13 mouse cellular contexts compared by ENCODE assay signal in the genomic region with DNA sequence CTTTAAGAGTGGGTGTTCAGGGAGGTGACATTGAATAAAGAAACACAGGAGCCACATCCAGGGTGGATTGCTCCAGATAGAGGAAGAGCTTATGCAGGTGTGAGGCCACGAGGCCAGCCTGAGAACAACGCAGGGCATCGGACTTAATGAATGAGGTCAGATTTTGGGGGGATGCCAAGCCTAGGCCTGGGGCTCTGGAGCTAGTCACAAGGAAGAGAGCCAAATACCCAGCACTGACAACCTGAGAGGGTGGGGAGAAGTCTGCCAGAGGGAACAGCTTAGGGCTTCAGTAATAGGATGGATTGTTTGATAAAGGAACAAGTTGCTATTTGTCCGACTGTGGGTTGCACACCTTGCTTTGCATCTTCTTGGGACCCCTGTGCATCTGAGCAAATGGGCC.
DNase-seq lines count a peak whose midpoint lies in the region; ATAC-seq and TF ChIP-seq lines count a peak whose summit lies in the region.
"Had no signal": no experiment of that assay in that cellular context is flagged by ENCODE, and none has a peak within 500 bp of the region (broad histone marks: within the 10 kb centered on the region; RNA-seq: fewer than 3 reads in every experiment).

No protein-coding gene starts in this region.

- no peak for TF ChIP-seq POLR2A in limb, embryonic 14.5 days (IDR thresholded peaks at IDR 0.05; ENCODE audit: borderline replicate concordance, extremely low read depth, insufficient read depth, insufficient read length)

- peaks cover 12% of the 10 kb centered on the region; the same call in 1 of the 2 replicates for H3K27me3 ChIP-seq in forebrain, embryonic 13.5 days
- H3K27me3 ChIP-seq in forebrain, embryonic 12.5 days = peaks cover 36% of the 10 kb centered on the region
- no peaks in the 10 kb centered on the region for H3K27me3 ChIP-seq in intestine, embryonic 16.5 days (replicated peaks; ENCODE audit: control insufficient read depth, insufficient read depth, low read length)
- no peaks in the 10 kb centered on the region for H3K27me3 ChIP-seq in intestine, postnatal 0 days (replicated peaks; ENCODE audit: control insufficient read depth, insufficient read depth, low read length)
- H3K27me3 ChIP-seq in limb, embryonic 14.5 days (ENCODE audit: control insufficient read depth, insufficient read depth, low read length) = no peaks in the 10 kb centered on the region

- H3K4me2 ChIP-seq in forebrain, embryonic 13.5 days = no peak overlapping the region
- H3K4me2 ChIP-seq in forebrain, embryonic 12.5 days = no peak overlapping the region
- H3K4me2 ChIP-seq in intestine, embryonic 16.5 days (ENCODE audit: low read depth, low read length) = no peak overlapping the region
- no peak overlapping the region for H3K4me2 ChIP-seq in intestine, postnatal 0 days (replicated peaks; ENCODE audit: low read depth)
- H3K4me2 ChIP-seq in limb, embryonic 14.5 days (replicated peaks; ENCODE audit: low read depth, low read length, severe bottlenecking) = no peak overlapping the region

- no peak overlapping the region for H3K4me3 ChIP-seq in forebrain, embryonic 13.5 days
- no peak overlapping the region for H3K4me3 ChIP-seq in forebrain, embryonic 12.5 days (replicated peaks)
- H3K4me3 ChIP-seq in intestine, embryonic 16.5 days (ENCODE audit: low read length) = no peak overlapping the region
- H3K4me3 ChIP-seq in intestine, postnatal 0 days (ENCODE audit: low read depth, low read length) = no peak overlapping the region
- no peak overlapping the region for H3K4me3 ChIP-seq in limb, embryonic 14.5 days (replicated peaks; ENCODE audit: low read length)
- H3K4me3 ChIP-seq: erythroblast, embryonic 14.5 days had no signal

- no peaks in the 10 kb centered on the region for H3K9me3 ChIP-seq in forebrain, embryonic 13.5 days (replicated peaks)
- H3K9me3 ChIP-seq in forebrain, embryonic 12.5 days = no peaks in the 10 kb centered on the region
- no peaks in the 10 kb centered on the region for H3K9me3 ChIP-seq in intestine, embryonic 16.5 days (ENCODE audit: control insufficient read depth, low read length)
- no peaks in the 10 kb centered on the region for H3K9me3 ChIP-seq in intestine, postnatal 0 days (ENCODE audit: control insufficient read depth)
- no peaks in the 10 kb centered on the region for H3K9me3 ChIP-seq in limb, embryonic 14.5 days (ENCODE audit: control insufficient read depth, low read length)

- WGBS in forebrain, embryonic 13.5 days = 20% methylated on average over 4 of the region's 4 CpGs
- WGBS in forebrain, embryonic 12.5 days = 30% methylated on average over 4 of the region's 4 CpGs
- WGBS in intestine, embryonic 16.5 days = 36% methylated on average over 4 of the region's 4 CpGs
- WGBS in intestine, postnatal 0 days = 28% methylated on average over 4 of the region's 4 CpGs
- 32% methylated on average over 4 of the region's 4 CpGs for WGBS in limb, embryonic 14.5 days

- no peak overlapping the region for H3K9ac ChIP-seq in forebrain, embryonic 13.5 days
- H3K9ac ChIP-seq in forebrain, embryonic 12.5 days = no peak overlapping the region
- H3K9ac ChIP-seq in intestine, embryonic 16.5 days (ENCODE audit: low read depth, low read length) = no peak overlapping the region
- H3K9ac ChIP-seq in intestine, postnatal 0 days (ENCODE audit: low read depth, low read length) = no peak overlapping the region
- H3K9ac ChIP-seq in limb, embryonic 14.5 days (ENCODE audit: low read depth, low read length, severe bottlenecking) = no peak overlapping the region

- ATAC-seq in forebrain, embryonic 13.5 days = peak; percentile 78
- no peak; the same call in 1 of the 2 replicates for ATAC-seq in forebrain, embryonic 12.5 days (ENCODE audit: low FRiP score)
- no peak for ATAC-seq in intestine, embryonic 16.5 days
- no peak for ATAC-seq in intestine, postnatal 0 days
- ATAC-seq in limb, embryonic 14.5 days (ENCODE audit: low FRiP score, low read depth) = no peak

- peaks cover 23% of the 10 kb centered on the region for H3K4me1 ChIP-seq in forebrain, embryonic 13.5 days
- H3K4me1 ChIP-seq in forebrain, embryonic 12.5 days = peaks cover 16% of the 10 kb centered on the region; the same call in 1 of the 2 replicates
- H3K4me1 ChIP-seq in intestine, embryonic 16.5 days (ENCODE audit: control insufficient read depth, insufficient read depth, low read length) = peaks cover 17% of the 10 kb centered on the region
- 0 out of 2 replicates have a peak, but pooled peaks cover 6% of the 10 kb centered on the region for H3K4me1 ChIP-seq in intestine, postnatal 0 days (replicated peaks; ENCODE audit: control insufficient read depth, insufficient read depth, low read length)
- peaks cover 12% of the 10 kb centered on the region for H3K4me1 ChIP-seq in limb, embryonic 14.5 days (ENCODE audit: control insufficient read depth, insufficient read depth, low read length)

- no peaks in the 10 kb centered on the region for H3K36me3 ChIP-seq in forebrain, embryonic 13.5 days (ENCODE audit: poor library complexity, severe bottlenecking)
- no peaks in the 10 kb centered on the region for H3K36me3 ChIP-seq in forebrain, embryonic 12.5 days (replicated peaks)
- no peaks in the 10 kb centered on the region for H3K36me3 ChIP-seq in intestine, embryonic 16.5 days (ENCODE audit: control insufficient read depth, insufficient read depth, low read length)
- H3K36me3 ChIP-seq in intestine, postnatal 0 days (ENCODE audit: control insufficient read depth, insufficient read depth) = no peaks in the 10 kb centered on the region
- H3K36me3 ChIP-seq in limb, embryonic 14.5 days (ENCODE audit: control insufficient read depth, insufficient read depth, low read length) = no peaks in the 10 kb centered on the region

- no peak for TF ChIP-seq CTCF in intestine, postnatal 0 days (IDR thresholded peaks at IDR 0.05; ENCODE audit: low read depth)

- peak; percentile 41 for DNase-seq in cerebellum, adult 11 months
- no peak for DNase-seq in limb, embryonic 14.5 days (ENCODE audit: low spot score)
- DNase-seq in thymus, postnatal 14 days = no peak
- no peak for DNase-seq in ovary, postnatal 10 days (ENCODE audit: low spot score)
- DNase-seq: heart, postnatal 14 days; kidney, adult 8-10 months; thymus, postnatal 25 days had no signal

- no peak overlapping the region for H3K27ac ChIP-seq in forebrain, embryonic 13.5 days
- no peak overlapping the region; the same call in 1 of the 2 replicates for H3K27ac ChIP-seq in forebrain, embryonic 12.5 days
- H3K27ac ChIP-seq in intestine, embryonic 16.5 days (ENCODE audit: low read length) = peak overlapping the region; percentile 5; the same call in 1 of the 2 replicates
- no peak overlapping the region for H3K27ac ChIP-seq in intestine, postnatal 0 days (ENCODE audit: low read depth, low read length)
- H3K27ac ChIP-seq in limb, embryonic 14.5 days (replicated peaks; ENCODE audit: low read depth, low read length) = 0 out of 2 replicates have a peak overlapping the region, but pooled peaks have one; percentile 3
- H3K27ac ChIP-seq: macrophage had no signal

Comparison
In these comparisons a context has a peak if more than half of its experiments do, and no peak if none do; other contexts are left out.
1. H3K27ac ChIP-seq: peak in intestine, embryonic 16.5 days (single experiment) and limb, embryonic 14.5 days (single experiment); none in forebrain, embryonic 13.5 days (single experiment), forebrain, embryonic 12.5 days (single experiment) and intestine, postnatal 0 days (single experiment).